Mouse (Mus musculus) hindbrain, embryonic 16.5 days (tissue): ENCODE data around the gene Fbxw15. TPM values are rescaled to one million over a fixed set of nuclear protein-coding genes. Genes with fewer than 3 reads are reported as not detected.

ENCODE experiments used
- polyA plus RNA-seq: library from polyadenylated mRNA; unstranded; fragments of >200 nt; fragmentation: Nextera tagmentation; extraction: Ambion mirVana; gene quantifications from 2 replicates; pipeline ENCODE4 v1.2.1, GENCODE M21; 2015

Gene Fbxw15
- polyA plus RNA-seq, 1 experiment from 2014 or later, result not detected

Other genes with a start within 250 kb of the Fbxw15 start
- gene Fbxw28, start 228.6 kb downstream of the Fbxw15 start, polyA plus RNA-seq, result not detected in 2 replicates
- not detected in 2 replicates for gene Fbxw22, start 164.0 kb downstream of the Fbxw15 start, polyA plus RNA-seq
- not detected in 2 replicates for gene Fbxw16, start 119.1 kb downstream of the Fbxw15 start, polyA plus RNA-seq
- gene Fbxw19, start 72.4 kb downstream of the Fbxw15 start, polyA plus RNA-seq, result not detected in 2 replicates
- not detected in 2 replicates for gene Fbxw24, start 57.8 kb upstream of the Fbxw15 start, polyA plus RNA-seq
- gene Fbxw25, start 96.4 kb upstream of the Fbxw15 start, polyA plus RNA-seq, result not detected in 2 replicates
- gene Fbxw18, start 134.4 kb upstream of the Fbxw15 start, polyA plus RNA-seq, result 0.30 TPM in 1 of 2 replicates, not detected in the other
- not detected in 2 replicates for gene Fbxw26, start 177.8 kb upstream of the Fbxw15 start, polyA plus RNA-seq
- 0.26 TPM in 1 of 2 replicates, not detected in the other for gene Fbxw27, start 222.4 kb upstream of the Fbxw15 start, polyA plus RNA-seq
- not detected in 2 replicates for gene Spink8, start 244.0 kb upstream of the Fbxw15 start, polyA plus RNA-seq